Mouse (Mus musculus) embryonic fibroblast, embryonic 13.5 days (primary cell): ENCODE measurements around the gene Podn.

ENCODE experiments used
- CTCF ChIP-seq: IDR thresholded peaks from 2 replicates; pipeline ENCODE4 v1.5.1; 2011; ENCODE audit warnings: mild to moderate bottlenecking, control low read depth, low read length, moderate library complexity, borderline replicate concordance; ENCODE audit not compliant: insufficient read depth
- POLR2A ChIP-seq: IDR thresholded peaks from 2 replicates; pipeline ENCODE4 v1.6.1; 2011; ENCODE audit warnings: low read depth, mild to moderate bottlenecking, control low read depth, low read length, moderate library complexity

DNA sequence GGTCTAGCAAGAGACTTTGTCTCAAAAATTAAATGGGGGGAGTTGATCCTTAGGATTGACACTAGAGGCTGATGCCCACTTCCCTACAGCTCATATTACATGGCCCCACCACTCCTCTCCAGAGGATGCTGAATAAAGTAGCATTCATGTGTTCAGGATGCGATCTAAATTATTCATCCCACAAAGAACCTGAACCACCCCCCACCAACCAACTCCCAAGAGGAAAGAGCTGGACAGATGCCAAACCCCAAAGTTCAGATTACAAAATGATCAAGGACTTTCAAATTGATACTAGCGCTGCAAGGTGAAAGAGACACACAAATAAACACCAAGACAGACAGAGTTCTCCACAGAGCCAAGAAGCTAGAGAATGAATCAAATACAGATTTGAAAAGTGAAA is 16.5 kb downstream of the Podn start:
- TF ChIP-seq CTCF = no peak
- no peak for TF ChIP-seq POLR2A
